Mouse (Mus musculus) central nervous system, embryonic 14 days (tissue): ENCODE data around the gene Glrb. TPM values are rescaled to one million over a fixed set of nuclear protein-coding genes. Genes with fewer than 3 reads are reported as not detected.

Source experiments
- polyA plus RNA-seq: library from polyadenylated mRNA; depleted of rRNA; stranded (reverse); fragments of >200 nt; gene quantifications from 2 replicates; pipeline ENCODE4 v1.2.3, GENCODE M21; 2012; rRNA removed

Glrb gene
- polyA plus RNA-seq = 13.7 and 14.5 TPM in 2 replicates

GRCm38 (mm10) chr3:80913111-80913778 lies at the start of gene Glrb:
Glrb (minus strand) TSS chr3:80913660.

GRCm38 (mm10) chr3:80802596-80803081 lies 110.8 kb downstream of the Glrb start, which contains the start of gene Gria2:
Gria2 (minus strand) TSS chr3:80802835.

Other genes starting within 250 kb of the Glrb start
- 139 and 186 TPM in 2 replicates for gene Gria2, start 110.8 kb downstream of the Glrb start, polyA plus RNA-seq
- 5.8 and 10.1 TPM in 2 replicates for gene Pdgfc, start 122.8 kb upstream of the Glrb start, polyA plus RNA-seq